Mouse (Mus musculus) CH12.LX (cell line): ENCODE results near the gene Cdk15.

ENCODE experiments used
- CTCF ChIP-seq, 2 experiments: IDR thresholded peaks in 1 of 2; conservative IDR thresholded peaks in 1 of 2; 2 replicates each; pipeline ENCODE4 v1.5.1; 2011 to 2012; ENCODE audit warnings: low read depth in 2 of 2, low read length in 2 of 2, improper control_type of control experiment in 1 of 2, inconsistent platforms in 1 of 2, mild to moderate bottlenecking in 1 of 2, moderate library complexity in 1 of 2
- EP300 ChIP-seq: IDR thresholded peaks from 2 replicates; pipeline ENCODE4 v1.6.1; 2011; ENCODE audit warnings: low read length, improper control_type of control experiment
- MYC ChIP-seq: IDR thresholded peaks from 2 replicates; pipeline ENCODE4 v1.6.1; 2011; ENCODE audit warnings: low read depth, mild to moderate bottlenecking, improper control_type of control experiment, low read length

DNA sequence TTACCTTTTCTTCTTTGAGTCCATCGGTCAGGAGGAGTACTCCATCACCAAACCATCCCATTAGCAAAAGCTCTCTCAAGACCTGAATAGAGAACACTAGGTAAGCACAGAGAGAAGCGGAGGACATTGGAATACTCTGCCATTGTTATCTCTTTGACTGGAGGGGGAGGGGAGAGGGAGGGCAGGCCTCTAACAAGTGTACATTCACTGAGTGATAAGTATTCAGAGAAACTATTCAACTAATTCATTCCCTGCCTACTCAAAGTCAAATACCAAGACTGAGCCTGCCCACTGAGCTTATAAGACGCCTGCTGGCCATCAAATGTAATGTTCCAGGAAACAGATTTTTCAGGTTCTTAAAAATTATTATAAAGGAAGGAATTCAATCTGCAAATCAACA, 36.3 kb upstream of the Cdk15 start:
- TF ChIP-seq MYC (no peak), EP300 (no peak), CTCF (conservative IDR thresholded peaks at IDR 0.05 in 1 of 2, IDR thresholded peaks at IDR 0.05 in 1 of 2; ENCODE audit: low read depth in 2 of 2, low read length in 2 of 2) (no peak; a peak in 1 of 4 replicates)
